Mouse (Mus musculus): ENCODE results near the gene Rbm45.

Gene Rbm45

GRCm38 (mm10) chr2:76386531-76386930 lies 16.7 kb downstream of the Rbm45 start:
- DNase-seq (ENCODE audit: low spot score in 2 of 2): no peak

- no peak for DNase-seq (ENCODE audit: low spot score in 2 of 2)
Measured at GRCm38 (mm10) chr2:76400178-76400577, 30.4 kb downstream of the Rbm45 start.

- no peak for DNase-seq (ENCODE audit: low spot score in 2 of 2)
Measured at GRCm38 (mm10) chr2:76405596-76406150, 35.9 kb downstream of the Rbm45 start.

GRCm38 (mm10) chr2:76406151-76406936 lies 36.6 kb downstream of the Rbm45 start, which contains the start of gene Osbpl6:
Osbpl6 (plus strand) TSS chr2:76406508.
- peak; percentile 60 to 68 for DNase-seq (ENCODE audit: low spot score in 2 of 2)

- peak; percentile 8 to 52 for DNase-seq (ENCODE audit: low spot score in 2 of 2)
Measured at GRCm38 (mm10) chr2:76406937-76407441, 37.2 kb downstream of the Rbm45 start.

- no peak for DNase-seq (ENCODE audit: low spot score in 2 of 2)
Measured at GRCm38 (mm10) chr2:76409526-76409925, 39.7 kb downstream of the Rbm45 start.

GRCm38 (mm10) chr2:76409986-76410385 lies 40.2 kb downstream of the Rbm45 start:
- no peak for DNase-seq (ENCODE audit: low spot score in 2 of 2)

- no peak for DNase-seq (ENCODE audit: low spot score in 2 of 2)
Measured at GRCm38 (mm10) chr2:76412924-76413323, 43.1 kb downstream of the Rbm45 start.

- DNase-seq (ENCODE audit: low spot score in 2 of 2): no peak
Measured at GRCm38 (mm10) chr2:76417446-76418141, 47.8 kb downstream of the Rbm45 start.

- no peak for DNase-seq (ENCODE audit: low spot score in 2 of 2)
Measured at GRCm38 (mm10) chr2:76418142-76418518, 48.3 kb downstream of the Rbm45 start.

- no peak for DNase-seq (ENCODE audit: low spot score in 2 of 2)
Measured at GRCm38 (mm10) chr2:76421411-76421924, 51.7 kb downstream of the Rbm45 start.

- DNase-seq (ENCODE audit: low spot score in 2 of 2): no peak
Measured at GRCm38 (mm10) chr2:76426816-76427215, 57.0 kb downstream of the Rbm45 start.

- DNase-seq (ENCODE audit: low spot score in 2 of 2): no peak
Measured at GRCm38 (mm10) chr2:76429318-76429717, 59.5 kb downstream of the Rbm45 start.

- no peak for DNase-seq (ENCODE audit: low spot score in 2 of 2)
Measured at GRCm38 (mm10) chr2:76429855-76430254, 60.1 kb downstream of the Rbm45 start.

- DNase-seq (ENCODE audit: low spot score in 2 of 2): no peak
Measured at GRCm38 (mm10) chr2:76430539-76430938, 60.8 kb downstream of the Rbm45 start.

Measured in urinary bladder, adult 18-20 months (tissue).